Mouse (Mus musculus) liver, embryonic 15.5 days (tissue): Measurements from ENCODE around the gene 1700025B11Rik. TPM values are rescaled to one million over a fixed set of nuclear protein-coding genes. Genes with fewer than 3 reads are reported as not detected.
"Not testable (repeated sequence)": the region's sequence is repeated elsewhere in the genome, so short reads cannot be mapped to it uniquely, and the experiment has no call there.

Experiments
- ATAC-seq: fragments of 200-750 bp; cut with Nextera tagmentation; 2 replicates; pipeline ENCODE4 v1.8.0; 2017; ENCODE audit warnings: moderate number of reproducible peaks, mild to moderate bottlenecking, moderate library complexity; ENCODE audit not compliant: insufficient read depth
- H3K27ac ChIP-seq: fragments of 300-500 bp; sonication (generic); replicated peaks from 2 replicates; pipeline ENCODE4 v1.5.1; 2015; ENCODE audit warnings: mild to moderate bottlenecking, inconsistent platforms
- H3K27me3 ChIP-seq: fragments of 300-500 bp; sonication (generic); 2 replicates; pipeline ENCODE4 v1.6.1; 2015; ENCODE audit warnings: mild to moderate bottlenecking, inconsistent platforms
- H3K36me3 ChIP-seq: fragments of 300-500 bp; sonication (generic); replicated peaks from 2 replicates; pipeline ENCODE4 v1.6.1; 2015; ENCODE audit warnings: moderate library complexity, mild to moderate bottlenecking, inconsistent platforms
- H3K4me1 ChIP-seq: fragments of 300-500 bp; sonication (generic); replicated peaks from 2 replicates; pipeline ENCODE4 v1.6.1; 2015; ENCODE audit warnings: inconsistent platforms
- H3K4me2 ChIP-seq: fragments of 300-500 bp; sonication (generic); 2 replicates; pipeline ENCODE4 v1.6.1; 2015; ENCODE audit warnings: moderate library complexity, mild to moderate bottlenecking, inconsistent platforms
- H3K4me3 ChIP-seq: fragments of 300-500 bp; sonication (generic); replicated peaks from 2 replicates; pipeline ENCODE4 v1.5.1; 2015; ENCODE audit warnings: mild to moderate bottlenecking, inconsistent platforms
- H3K9ac ChIP-seq: fragments of 300-500 bp; sonication (generic); 2 replicates; pipeline ENCODE4 v1.6.1; 2015; ENCODE audit warnings: moderate library complexity, mild to moderate bottlenecking, inconsistent platforms
- H3K9me3 ChIP-seq: fragments of 300-500 bp; sonication (generic); replicated peaks from 2 replicates; pipeline ENCODE4 v1.6.1; 2016; ENCODE audit warnings: inconsistent platforms
- WGBS: fragments of 180-500 bp; shearing (Covaris S2); methylation state at CpG from one replicate; pipeline ENCODE4 v1.1.7; 2015; ENCODE audit warnings: mixed read lengths; ENCODE audit not compliant: insufficient replicate concordance; 5-methylcytosine and 5-hydroxymethylcytosine counted together
- polyA plus RNA-seq: library from polyadenylated mRNA; unstranded; fragments of >200 nt; fragmentation: Nextera tagmentation; extraction: Ambion mirVana; gene quantifications from 2 replicates; pipeline ENCODE4 v1.2.1, GENCODE M21; 2015

The 1700025B11Rik gene
- polyA plus RNA-seq, 1 experiment from 2014 or later, result not detected

DNA sequence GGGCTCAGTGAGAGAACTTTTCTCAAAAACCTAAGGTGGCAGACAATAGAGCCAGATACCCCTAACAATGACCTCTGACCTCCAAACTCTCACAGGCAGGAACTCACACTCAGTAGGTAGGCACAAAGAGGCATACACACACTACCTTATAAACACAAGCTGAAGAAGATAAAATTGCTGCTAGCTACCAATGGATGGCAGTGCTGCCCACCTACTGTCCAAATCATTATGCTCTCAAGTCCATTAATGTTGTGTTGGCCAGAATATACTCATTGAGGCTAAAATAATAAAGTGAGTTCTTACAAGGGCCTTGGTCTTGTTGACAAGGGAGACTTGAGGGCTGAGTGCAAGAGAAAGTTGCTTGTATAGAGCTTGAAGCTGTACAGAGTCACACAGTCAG lies 1.5 kb upstream of the 1700025B11Rik start:
- H3K4me2 ChIP-seq, result no peak overlapping the region
- H3K9me3 ChIP-seq, result no peaks in the 10 kb centered on the region
- no peak for ATAC-seq
- no peak overlapping the region for H3K9ac ChIP-seq
- H3K27ac ChIP-seq, result no peak overlapping the region
- no peak overlapping the region for H3K4me3 ChIP-seq
- H3K4me1 ChIP-seq, result no peaks in the 10 kb centered on the region
- H3K27me3 ChIP-seq, result no peaks in the 10 kb centered on the region
- no peaks in the 10 kb centered on the region for H3K36me3 ChIP-seq

- H3K27ac ChIP-seq, H3K9ac ChIP-seq, H3K4me3 ChIP-seq, ATAC-seq, H3K36me3 ChIP-seq, H3K4me2 ChIP-seq, H3K27me3 ChIP-seq, H3K4me1 ChIP-seq, H3K9me3 ChIP-seq: not testable (repeated sequence)
- WGBS, result 21% methylated on average over 1 of the region's 1 CpGs
These were observed 22.5 kb downstream of the 1700025B11Rik start for GRCm38 (mm10) chr15:77539221-77539620.

GRCm38 (mm10) chr15:77533216-77533615 lies 28.5 kb downstream of the 1700025B11Rik start, which contains the start of gene Apol7c:
Gene Apol7c (minus strand): TSS chr15:77533316.
- no peaks in the 10 kb centered on the region for H3K36me3 ChIP-seq
- no peak within 1 kb of the TSS for H3K9ac ChIP-seq
- no peak within 1 kb of the TSS for H3K27ac ChIP-seq
- H3K9me3 ChIP-seq, result no peaks in the 10 kb centered on the region
- H3K4me2 ChIP-seq, result no peak within 1 kb of the TSS
- ATAC-seq, result no peak
- H3K4me3 ChIP-seq, result no peak within 1 kb of the TSS
- H3K27me3 ChIP-seq, result no peaks in the 10 kb centered on the region
- H3K4me1 ChIP-seq, result no peaks in the 10 kb centered on the region

DNA sequence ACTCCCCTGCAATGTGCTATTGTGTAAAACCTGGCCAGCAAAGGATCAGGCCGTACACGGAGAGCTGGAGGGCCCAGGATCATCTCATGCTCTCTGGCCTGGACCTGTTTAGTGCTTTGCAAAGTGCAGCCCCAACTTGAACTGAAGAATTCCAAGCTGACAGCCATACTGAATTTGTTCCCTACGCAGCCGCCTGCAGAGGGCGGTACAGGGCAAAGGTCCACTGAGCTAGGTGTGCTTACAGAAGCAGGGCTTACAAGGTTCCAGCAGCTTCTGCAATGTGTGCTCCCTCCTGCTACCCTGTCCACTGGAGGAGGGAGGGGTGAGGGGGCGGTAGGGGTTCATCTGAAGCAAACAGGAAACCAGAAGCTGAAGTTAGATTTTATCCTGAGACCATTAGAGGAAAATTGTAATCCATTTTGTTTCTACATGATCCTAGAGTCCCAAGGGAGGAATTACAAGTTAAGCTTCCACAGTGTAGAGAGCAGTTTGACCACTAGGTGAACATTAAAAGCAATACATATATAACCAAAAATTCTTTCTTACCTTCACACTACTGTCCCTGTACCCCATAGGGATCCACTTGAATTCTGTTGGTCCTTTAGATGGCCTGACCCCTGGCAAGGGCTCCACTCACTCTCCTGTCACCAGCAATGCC lies 38.4 kb downstream of the 1700025B11Rik start:
- not testable (repeated sequence) for H3K4me3 ChIP-seq, H3K27ac ChIP-seq, H3K4me1 ChIP-seq, H3K9ac ChIP-seq, H3K4me2 ChIP-seq, H3K9me3 ChIP-seq, H3K36me3 ChIP-seq, ATAC-seq, H3K27me3 ChIP-seq
- 11% methylated on average over 6 of the region's 6 CpGs for WGBS

DNA sequence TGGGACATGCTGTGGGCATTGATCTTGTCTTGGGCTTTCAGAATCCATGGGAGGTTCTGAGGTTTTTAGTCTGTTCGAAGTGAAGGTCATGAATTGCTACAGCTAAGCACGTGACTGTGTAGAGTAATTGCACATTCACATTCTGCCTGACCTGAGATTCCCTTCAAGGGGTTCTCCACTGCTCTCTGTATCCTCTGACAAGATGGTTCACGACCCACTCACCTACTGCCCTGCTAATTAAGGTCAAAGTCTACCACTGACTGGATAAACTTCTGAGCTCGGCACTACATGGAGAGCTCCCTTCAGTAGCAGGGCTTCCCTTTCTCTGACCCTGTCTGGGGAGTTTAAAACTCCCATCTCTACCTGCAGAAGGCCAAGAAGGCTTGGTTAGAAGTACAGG lies 41.1 kb downstream of the 1700025B11Rik start:
- H3K4me2 ChIP-seq, ATAC-seq, H3K27me3 ChIP-seq, H3K36me3 ChIP-seq, H3K9ac ChIP-seq, H3K27ac ChIP-seq, H3K4me3 ChIP-seq, H3K9me3 ChIP-seq, H3K4me1 ChIP-seq: not testable (repeated sequence)
- WGBS, result 34% methylated on average over 4 of the region's 4 CpGs

Other genes starting within 250 kb of the 1700025B11Rik start
- gene Apol7a, start 162.8 kb downstream of the 1700025B11Rik start, polyA plus RNA-seq, result 1.8 and 2.6 TPM in 2 replicates
- 0.07 TPM in 1 of 2 replicates, not detected in the other for gene Apol9a, start 150.8 kb downstream of the 1700025B11Rik start, polyA plus RNA-seq
- not detected in 2 replicates for gene Apol7b, start 114.4 kb downstream of the 1700025B11Rik start, polyA plus RNA-seq
- gene Apol10a, start 84.8 kb downstream of the 1700025B11Rik start, polyA plus RNA-seq, result not detected in 2 replicates
- gene Apol11a, start 53.6 kb downstream of the 1700025B11Rik start, polyA plus RNA-seq, result 0.24 and 0.29 TPM in 2 replicates
- not detected in 2 replicates for gene Apol7c, start 28.6 kb downstream of the 1700025B11Rik start, polyA plus RNA-seq
- gene Apol10b, start 34.2 kb upstream of the 1700025B11Rik start, polyA plus RNA-seq, result not detected in 2 replicates
- not detected in 2 replicates for gene Gm36245, start 37.4 kb upstream of the 1700025B11Rik start, polyA plus RNA-seq
- 7.3 and 7.6 TPM in 2 replicates for gene Apol11b, start 81.4 kb upstream of the 1700025B11Rik start, polyA plus RNA-seq
- 0.03 TPM in 1 of 2 replicates, not detected in the other for gene Apol7e, start 137.0 kb upstream of the 1700025B11Rik start, polyA plus RNA-seq
- 0.12 TPM in 1 of 2 replicates, not detected in the other for gene Apol9b, start 167.1 kb upstream of the 1700025B11Rik start, polyA plus RNA-seq
- gene Apol8, start 195.1 kb upstream of the 1700025B11Rik start, polyA plus RNA-seq, result 27.0 and 28.5 TPM in 2 replicates